Mouse (Mus musculus): ENCODE measurements around the gene 2900011O08Rik. TPM values are rescaled to one million over a fixed set of nuclear protein-coding genes. Genes with fewer than 3 reads are reported as not detected.

Gene 2900011O08Rik
- polyA plus RNA-seq, 1 experiment, result not detected

GRCm38 (mm10) chr16:14120941-14121340 is 134.5 kb downstream of the 2900011O08Rik start:
- no peaks in the 10 kb centered on the region for H3K9me3 ChIP-seq (ENCODE audit: control insufficient read depth, low read length)
- no peak for TF ChIP-seq TAL1 (IDR thresholded peaks at IDR 0.05; ENCODE audit: low read length)
- H3K4me3 ChIP-seq (replicated peaks), result no peak overlapping the region
- no peaks in the 10 kb centered on the region for H3K27me3 ChIP-seq (ENCODE audit: control insufficient read depth)
- H3K4me1 ChIP-seq (ENCODE audit: control insufficient read depth), result no peaks in the 10 kb centered on the region
- H3K36me3 ChIP-seq (ENCODE audit: control insufficient read depth), result peaks cover 86% of the 10 kb centered on the region

- no peak overlapping the region for H3K4me3 ChIP-seq (replicated peaks)
- TF ChIP-seq TAL1 (IDR thresholded peaks at IDR 0.05; ENCODE audit: low read length) (no peak), GATA1 (IDR thresholded peaks at IDR 0.05; ENCODE audit: low read length) (no peak)
- no peaks in the 10 kb centered on the region for H3K4me1 ChIP-seq (ENCODE audit: control insufficient read depth)
- H3K27me3 ChIP-seq (ENCODE audit: control insufficient read depth), result no peaks in the 10 kb centered on the region
- H3K36me3 ChIP-seq (ENCODE audit: control insufficient read depth), result peaks cover 86% of the 10 kb centered on the region
- no peaks in the 10 kb centered on the region for H3K9me3 ChIP-seq (ENCODE audit: control insufficient read depth, low read length)
Observed at GRCm38 (mm10) chr16:14121563-14121962, 135.2 kb downstream of the 2900011O08Rik start.

- Histone ChIP-seq H3K4me1 (ENCODE audit: control insufficient read depth) (no peaks in the 10 kb centered on the region), H3K27me3 (ENCODE audit: control insufficient read depth) (no peaks in the 10 kb centered on the region), H3K4me3 (replicated peaks) (no peak overlapping the region), H3K9me3 (ENCODE audit: control insufficient read depth, low read length) (no peaks in the 10 kb centered on the region), H3K36me3 (ENCODE audit: control insufficient read depth) (peaks cover 86% of the 10 kb centered on the region)
- TF ChIP-seq TAL1 (IDR thresholded peaks at IDR 0.05; ENCODE audit: low read length) (no peak), GATA1 (IDR thresholded peaks at IDR 0.05; ENCODE audit: low read length) (no peak)
Observed at GRCm38 (mm10) chr16:14122586-14122985, 136.2 kb downstream of the 2900011O08Rik start.

GRCm38 (mm10) chr16:14123901-14124300 is 137.5 kb downstream of the 2900011O08Rik start:
- Histone ChIP-seq H3K36me3 (ENCODE audit: control insufficient read depth) (peaks cover 95% of the 10 kb centered on the region), H3K9me3 (ENCODE audit: control insufficient read depth, low read length) (no peaks in the 10 kb centered on the region), H3K4me3 (replicated peaks) (no peak overlapping the region), H3K27me3 (ENCODE audit: control insufficient read depth) (no peaks in the 10 kb centered on the region), H3K4me1 (ENCODE audit: control insufficient read depth) (no peaks in the 10 kb centered on the region)
- TF ChIP-seq TAL1 (IDR thresholded peaks at IDR 0.05; ENCODE audit: low read length) (no peak), GATA1 (IDR thresholded peaks at IDR 0.05; ENCODE audit: low read length) (no peak)

- no peaks in the 10 kb centered on the region for H3K27me3 ChIP-seq (ENCODE audit: control insufficient read depth)
- H3K4me3 ChIP-seq (replicated peaks), result no peak overlapping the region
- TF ChIP-seq GATA1 (IDR thresholded peaks at IDR 0.05; ENCODE audit: low read length) (no peak), TAL1 (IDR thresholded peaks at IDR 0.05; ENCODE audit: low read length) (no peak)
- H3K9me3 ChIP-seq (ENCODE audit: control insufficient read depth, low read length), result no peaks in the 10 kb centered on the region
- H3K36me3 ChIP-seq (ENCODE audit: control insufficient read depth), result peaks cover 97% of the 10 kb centered on the region
- no peaks in the 10 kb centered on the region for H3K4me1 ChIP-seq (ENCODE audit: control insufficient read depth)
Observed at GRCm38 (mm10) chr16:14124709-14125108, 138.3 kb downstream of the 2900011O08Rik start.

- TF ChIP-seq GATA1 (IDR thresholded peaks at IDR 0.05; ENCODE audit: low read length) (no peak), TAL1 (IDR thresholded peaks at IDR 0.05; ENCODE audit: low read length) (no peak)
Observed at GRCm38 (mm10) chr16:14125253-14125652, 138.8 kb downstream of the 2900011O08Rik start.

GRCm38 (mm10) chr16:14128977-14129376 is 142.6 kb downstream of the 2900011O08Rik start:
- no peak for TF ChIP-seq TAL1 (IDR thresholded peaks at IDR 0.05; ENCODE audit: low read length)
- TF ChIP-seq GATA1 (IDR thresholded peaks at IDR 0.05; ENCODE audit: low read length), result no peak
- H3K9me3 ChIP-seq (ENCODE audit: control insufficient read depth, low read length), result no peaks in the 10 kb centered on the region
- H3K4me3 ChIP-seq (replicated peaks), result no peak overlapping the region
- H3K27me3 ChIP-seq (ENCODE audit: control insufficient read depth), result no peaks in the 10 kb centered on the region
- peaks cover 100% of the 10 kb centered on the region for H3K36me3 ChIP-seq (ENCODE audit: control insufficient read depth)
- no peaks in the 10 kb centered on the region for H3K4me1 ChIP-seq (ENCODE audit: control insufficient read depth)

More at GRCm38 (mm10) chr16:14125253-14125652, 138.8 kb downstream of the 2900011O08Rik start:
- H3K4me1 ChIP-seq (ENCODE audit: control insufficient read depth), result no peaks in the 10 kb centered on the region
- peaks cover 98% of the 10 kb centered on the region for H3K36me3 ChIP-seq (ENCODE audit: control insufficient read depth)
- H3K27me3 ChIP-seq (ENCODE audit: control insufficient read depth), result no peaks in the 10 kb centered on the region
- H3K4me3 ChIP-seq (replicated peaks), result no peak overlapping the region
- H3K9me3 ChIP-seq (ENCODE audit: control insufficient read depth, low read length), result no peaks in the 10 kb centered on the region

GRCm38 (mm10) chr16:14130796-14131195 is 144.4 kb downstream of the 2900011O08Rik start:
- no peaks in the 10 kb centered on the region for H3K9me3 ChIP-seq (ENCODE audit: control insufficient read depth, low read length)
- TF ChIP-seq TAL1 (IDR thresholded peaks at IDR 0.05; ENCODE audit: low read length), result no peak
- no peak for TF ChIP-seq GATA1 (IDR thresholded peaks at IDR 0.05; ENCODE audit: low read length)
- peaks cover 100% of the 10 kb centered on the region for H3K36me3 ChIP-seq (ENCODE audit: control insufficient read depth)
- H3K4me3 ChIP-seq (replicated peaks), result no peak overlapping the region
- H3K4me1 ChIP-seq (ENCODE audit: control insufficient read depth), result no peaks in the 10 kb centered on the region
- no peaks in the 10 kb centered on the region for H3K27me3 ChIP-seq (ENCODE audit: control insufficient read depth)

- Histone ChIP-seq H3K27me3 (ENCODE audit: control insufficient read depth) (no peaks in the 10 kb centered on the region), H3K4me1 (ENCODE audit: control insufficient read depth) (no peaks in the 10 kb centered on the region), H3K36me3 (ENCODE audit: control insufficient read depth) (peaks cover 100% of the 10 kb centered on the region), H3K9me3 (ENCODE audit: control insufficient read depth, low read length) (no peaks in the 10 kb centered on the region), H3K4me3 (replicated peaks) (no peak overlapping the region)
- no peak for TF ChIP-seq GATA1 (IDR thresholded peaks at IDR 0.05; ENCODE audit: low read length)
- no peak for TF ChIP-seq TAL1 (IDR thresholded peaks at IDR 0.05; ENCODE audit: low read length)
Observed at GRCm38 (mm10) chr16:14131376-14131775, 145.0 kb downstream of the 2900011O08Rik start.

- Histone ChIP-seq H3K9me3 (ENCODE audit: control insufficient read depth, low read length) (no peaks in the 10 kb centered on the region), H3K4me1 (ENCODE audit: control insufficient read depth) (no peaks in the 10 kb centered on the region), H3K27me3 (ENCODE audit: control insufficient read depth) (no peaks in the 10 kb centered on the region), H3K36me3 (ENCODE audit: control insufficient read depth) (peaks cover 100% of the 10 kb centered on the region), H3K4me3 (replicated peaks) (no peak overlapping the region)
- TF ChIP-seq GATA1 (IDR thresholded peaks at IDR 0.05; ENCODE audit: low read length) (no peak), TAL1 (IDR thresholded peaks at IDR 0.05; ENCODE audit: low read length) (no peak)
Observed at GRCm38 (mm10) chr16:14131838-14132237, 145.4 kb downstream of the 2900011O08Rik start.

All from erythroblast, embryonic 14.5 days (primary cell).